Mouse (Mus musculus): ENCODE measurements around the gene Ftl1.

- TF ChIP-seq CTCF (IDR thresholded peaks at IDR 0.05; ENCODE audit: borderline replicate concordance, insufficient read depth, low read depth, low read length) (no peak), POLR2A (IDR thresholded peaks at IDR 0.05; ENCODE audit: borderline replicate concordance, insufficient read depth, low read length) (no peak)
Measured at GRCm38 (mm10) chr7:45408949-45409348, 50.7 kb downstream of the Ftl1 start.
